Mouse (Mus musculus): Measurements from ENCODE around the gene Fen1.

Gene Fen1

DNA sequence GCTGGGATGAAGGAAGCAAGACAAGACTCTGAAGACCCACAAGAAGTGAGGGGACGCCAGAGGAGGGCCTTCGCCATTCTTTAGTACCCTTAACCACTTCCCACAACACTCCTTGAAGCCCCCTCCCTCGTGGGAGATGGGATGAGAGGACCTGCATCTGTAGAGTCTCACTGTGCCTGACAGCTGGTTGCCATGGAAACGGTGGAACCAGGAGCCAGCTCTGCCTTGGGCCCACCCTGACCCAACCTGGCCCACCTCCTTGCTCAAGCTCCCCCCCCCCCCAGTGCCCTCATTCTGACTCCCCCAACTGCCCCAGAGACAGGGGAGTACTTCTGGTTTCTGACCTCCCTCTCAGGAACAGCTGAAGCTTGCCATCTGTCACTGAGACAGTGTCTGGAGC, 17.6 kb upstream of the Fen1 start:
- in situ Hi-C loops (cut with MboI; ENCODE audit: low pct_unique_long_range_greater_than_20kb in 1 of 2, low sequenced_read_pairs in 2 of 2, unreplicated experiment in 1 of 2) = no loop called here

DNA sequence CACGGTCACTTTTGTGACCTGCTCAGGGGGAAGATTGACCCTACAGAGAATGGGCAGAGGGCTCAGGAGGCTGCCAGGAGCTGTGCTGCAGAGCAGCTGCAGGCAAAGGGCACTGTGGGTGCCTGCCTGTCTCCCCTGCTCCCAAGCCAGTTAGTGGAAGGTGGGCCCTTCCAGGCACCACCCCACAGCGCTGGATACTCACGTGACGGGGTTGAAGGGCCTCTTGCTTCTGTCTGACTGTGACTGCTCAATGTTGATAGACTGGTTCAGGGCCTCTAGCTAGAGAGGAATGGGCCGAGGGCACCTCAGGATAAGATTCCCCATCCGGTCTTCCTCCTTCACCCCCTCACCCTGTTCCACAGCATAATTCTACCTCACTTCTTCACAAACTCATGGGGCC, 15.6 kb upstream of the Fen1 start:
- in situ Hi-C loops (cut with MboI; ENCODE audit: low pct_unique_long_range_greater_than_20kb in 1 of 2, low sequenced_read_pairs in 2 of 2, unreplicated experiment in 1 of 2) = no loop called here

DNA sequence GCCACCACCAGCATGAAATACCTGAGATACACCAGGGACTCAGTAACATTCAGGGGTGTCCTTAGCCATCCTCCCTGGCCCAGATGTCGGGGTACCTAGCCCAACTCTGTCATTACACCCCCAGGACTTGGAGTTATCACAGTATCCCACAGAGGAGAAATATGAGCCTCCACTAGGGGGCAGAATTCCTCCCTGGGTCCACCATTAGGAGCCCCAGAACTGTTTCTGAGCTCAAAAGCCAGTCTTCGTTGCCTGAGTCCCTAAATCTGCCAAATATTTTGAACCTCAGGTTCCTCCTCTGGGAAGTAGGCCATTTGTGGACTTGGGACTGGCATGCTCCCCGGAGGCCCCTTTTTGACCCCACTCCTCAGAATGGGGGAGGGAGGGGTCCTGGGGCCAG, 15.1 kb upstream of the Fen1 start:
- in situ Hi-C loops (cut with MboI; ENCODE audit: low pct_unique_long_range_greater_than_20kb in 1 of 2, low sequenced_read_pairs in 2 of 2, unreplicated experiment in 1 of 2) = no loop called here

GRCm38 (mm10) chr19:10216101-10216500, 12.1 kb upstream of the Fen1 start:
- in situ Hi-C loops (cut with MboI; ENCODE audit: low pct_unique_long_range_greater_than_20kb in 1 of 2, low sequenced_read_pairs in 2 of 2, unreplicated experiment in 1 of 2) = no loop called here

DNA sequence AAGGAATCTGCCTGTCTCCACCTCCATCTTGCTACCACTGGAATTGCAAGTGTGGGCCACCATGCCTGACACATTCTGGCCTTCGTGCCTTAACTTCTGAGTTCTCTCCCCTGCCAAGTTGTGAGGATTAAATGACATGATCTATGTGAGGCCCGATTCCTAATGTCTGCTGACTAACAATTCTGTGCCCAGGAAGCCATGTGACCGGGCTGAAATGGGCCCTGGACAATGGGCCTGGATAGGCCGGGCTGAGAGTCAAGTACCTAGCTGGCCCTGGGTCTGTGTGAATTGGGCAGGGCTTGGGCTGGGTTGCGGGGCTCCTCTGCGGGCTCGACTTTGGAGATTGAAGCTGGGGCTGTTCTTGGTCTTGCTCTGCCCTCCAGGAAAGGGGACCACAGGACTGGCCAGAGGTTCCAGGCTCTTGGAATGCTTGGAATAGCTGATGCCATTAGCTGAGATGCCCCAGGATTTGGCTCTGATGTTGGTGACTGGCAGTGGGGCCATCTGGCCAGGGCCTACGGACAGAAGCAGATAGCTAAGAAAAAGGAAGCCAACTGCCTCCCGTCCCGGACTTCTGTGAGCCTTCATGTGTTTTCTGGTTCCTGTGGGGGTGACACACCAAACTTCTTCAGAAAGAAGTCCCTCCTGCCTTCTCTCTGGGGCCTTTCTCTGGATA, 10.0 kb upstream of the Fen1 start:
- in situ Hi-C loops (cut with MboI; ENCODE audit: low pct_unique_long_range_greater_than_20kb in 1 of 2, low sequenced_read_pairs in 2 of 2, unreplicated experiment in 1 of 2) = no loop called here

DNA sequence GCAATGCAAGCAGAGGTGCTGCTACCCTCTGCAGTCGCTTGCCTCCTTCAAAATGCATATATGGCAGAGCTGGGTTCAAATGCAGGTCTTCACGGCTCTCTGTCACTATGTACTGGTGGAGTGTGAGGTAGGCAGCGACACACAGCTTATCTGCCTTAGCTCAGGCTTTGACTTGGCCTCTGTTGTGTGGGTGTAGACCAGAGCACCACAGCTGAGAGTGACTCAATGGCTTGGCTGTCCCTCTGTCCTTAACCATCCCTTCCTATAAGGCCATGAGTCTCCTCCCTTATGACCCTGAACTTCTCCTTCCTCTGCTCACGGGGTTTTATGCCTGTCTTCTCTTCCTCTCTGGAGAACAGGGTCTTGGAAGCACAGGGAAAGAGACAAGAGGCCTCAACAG, 6.9 kb upstream of the Fen1 start:
- in situ Hi-C loops (cut with MboI; ENCODE audit: low pct_unique_long_range_greater_than_20kb in 1 of 2, low sequenced_read_pairs in 2 of 2, unreplicated experiment in 1 of 2) = no loop called here

- in situ Hi-C loops (cut with MboI; ENCODE audit: low pct_unique_long_range_greater_than_20kb in 1 of 2, low sequenced_read_pairs in 2 of 2, unreplicated experiment in 1 of 2) = no loop called here
Measured at GRCm38 (mm10) chr19:10208851-10209250, 4.9 kb upstream of the Fen1 start.

GRCm38 (mm10) chr19:10205051-10205450, 1.1 kb upstream of the Fen1 start:
- in situ Hi-C loops (cut with MboI; ENCODE audit: low pct_unique_long_range_greater_than_20kb in 1 of 2, low sequenced_read_pairs in 2 of 2, unreplicated experiment in 1 of 2) = no loop called here

DNA sequence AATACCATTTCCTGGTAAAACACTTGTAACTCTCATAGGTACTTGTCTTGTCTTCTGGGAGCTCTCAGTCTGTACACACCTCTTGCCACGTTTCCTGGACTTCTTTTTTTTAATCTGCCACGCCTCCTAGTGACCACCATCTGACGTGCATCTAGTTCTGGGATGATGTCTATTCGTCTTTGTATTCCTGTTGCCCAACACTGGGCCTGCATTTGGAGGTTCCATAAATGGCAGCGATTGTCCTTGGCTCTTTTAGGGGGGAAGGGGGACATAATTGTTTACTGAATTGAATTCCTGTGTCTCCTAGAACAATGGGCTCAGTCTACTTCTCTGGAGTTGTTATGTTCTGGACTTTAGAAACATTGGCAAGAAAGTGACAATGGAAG, 640 bp upstream of the Fen1 start:
- in situ Hi-C loops (cut with MboI; ENCODE audit: low pct_unique_long_range_greater_than_20kb in 1 of 2, low sequenced_read_pairs in 2 of 2, unreplicated experiment in 1 of 2) = no loop called here

GRCm38 (mm10) chr19:10203146-10203847, 672 bp downstream of the Fen1 start:
- in situ Hi-C loops (cut with MboI; ENCODE audit: low pct_unique_long_range_greater_than_20kb in 1 of 2, low sequenced_read_pairs in 2 of 2, unreplicated experiment in 1 of 2) = no loop called here

- in situ Hi-C loops (cut with MboI; ENCODE audit: low pct_unique_long_range_greater_than_20kb in 1 of 2, low sequenced_read_pairs in 2 of 2, unreplicated experiment in 1 of 2) = loop anchor here in 1 of 2 experiments (10.0 kb wide), 1 partner anchor 124 kb away; no protein-coding TSS in a partner anchor
Measured at GRCm38 (mm10) chr19:10198723-10199122, 5.2 kb downstream of the Fen1 start.

GRCm38 (mm10) chr19:10198286-10198685, 5.7 kb downstream of the Fen1 start:
- in situ Hi-C loops (cut with MboI; ENCODE audit: low pct_unique_long_range_greater_than_20kb in 1 of 2, low sequenced_read_pairs in 2 of 2, unreplicated experiment in 1 of 2) = loop anchor here in 1 of 2 experiments (10.0 kb wide), 1 partner anchor 123 kb away; no protein-coding TSS in a partner anchor

DNA sequence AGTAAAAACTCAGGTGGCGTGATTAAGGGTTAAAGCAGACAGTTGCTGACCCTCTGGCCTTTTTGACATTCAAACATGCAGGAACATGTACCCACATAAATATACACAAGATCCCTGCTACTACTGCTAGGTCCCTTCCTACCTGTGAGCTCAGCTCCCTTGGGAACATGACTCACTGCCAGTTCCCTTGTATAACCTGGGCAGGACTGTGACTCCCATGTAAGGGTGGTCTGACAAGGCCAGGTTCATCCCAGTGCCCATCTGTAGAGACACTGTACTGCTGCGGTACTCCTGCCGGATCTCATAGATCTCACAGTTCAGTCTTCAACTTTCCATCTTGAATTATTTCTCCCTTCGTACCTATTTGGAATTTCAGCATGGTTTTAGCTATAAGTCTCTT, 6.8 kb downstream of the Fen1 start:
- in situ Hi-C loops (cut with MboI; ENCODE audit: low pct_unique_long_range_greater_than_20kb in 1 of 2, low sequenced_read_pairs in 2 of 2, unreplicated experiment in 1 of 2) = loop anchor here in 1 of 2 experiments (10.0 kb wide), 1 partner anchor 122 kb away; no protein-coding TSS in a partner anchor

- in situ Hi-C loops (cut with MboI; ENCODE audit: low pct_unique_long_range_greater_than_20kb in 1 of 2, low sequenced_read_pairs in 2 of 2, unreplicated experiment in 1 of 2) = loop anchor here in 1 of 2 experiments (10.0 kb wide), 1 partner anchor 120 kb away; no protein-coding TSS in a partner anchor
Measured at GRCm38 (mm10) chr19:10195252-10195651, 8.7 kb downstream of the Fen1 start.

DNA sequence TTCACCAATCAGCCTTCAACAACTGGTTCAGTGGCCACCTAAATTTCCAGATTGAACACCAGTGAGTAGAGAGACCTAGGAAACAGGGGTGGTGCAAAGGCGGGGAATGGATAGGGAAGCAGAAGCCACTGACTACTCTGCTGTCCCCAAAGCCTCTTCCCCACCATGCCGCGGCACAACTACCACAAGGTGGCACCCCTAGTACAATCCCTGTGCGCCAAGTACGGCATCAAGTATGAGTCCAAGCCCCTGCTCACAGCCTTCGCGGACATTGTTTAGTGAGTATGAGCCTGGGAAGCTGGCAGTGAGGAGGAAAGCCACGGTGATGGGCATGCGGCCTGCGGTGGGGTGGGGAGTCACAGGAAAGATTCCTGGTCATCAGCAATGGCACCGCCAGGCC, 9.6 kb downstream of the Fen1 start:
- in situ Hi-C loops (cut with MboI; ENCODE audit: low pct_unique_long_range_greater_than_20kb in 1 of 2, low sequenced_read_pairs in 2 of 2, unreplicated experiment in 1 of 2) = loop anchor here in 1 of 2 experiments (10.0 kb wide), 1 partner anchor 120 kb away; no protein-coding TSS in a partner anchor

DNA sequence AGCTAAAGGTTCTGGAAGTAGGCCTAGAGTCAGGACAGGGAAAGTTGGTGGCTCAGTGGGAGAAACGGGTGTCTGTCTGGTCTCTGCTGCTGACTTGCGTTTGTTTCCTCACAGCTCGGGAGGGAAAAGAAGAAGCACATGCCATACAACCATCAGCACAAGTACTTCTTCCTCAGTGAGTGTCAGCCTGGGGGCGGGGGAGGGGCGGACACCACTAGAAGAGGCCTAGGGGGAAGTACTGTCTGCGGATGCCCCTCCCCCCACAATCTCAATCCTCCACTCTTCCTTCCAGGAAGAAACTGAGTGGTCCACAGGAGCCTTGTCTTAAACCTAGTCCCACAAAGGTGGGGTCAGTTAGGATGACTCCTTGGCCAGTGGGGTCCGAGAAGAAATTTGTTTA, 12.6 kb downstream of the Fen1 start:
- in situ Hi-C loops (cut with MboI; ENCODE audit: low pct_unique_long_range_greater_than_20kb in 1 of 2, low sequenced_read_pairs in 2 of 2, unreplicated experiment in 1 of 2) = loop anchor here in 1 of 2 experiments (10.0 kb wide), 1 partner anchor 117 kb away; no protein-coding TSS in a partner anchor

DNA sequence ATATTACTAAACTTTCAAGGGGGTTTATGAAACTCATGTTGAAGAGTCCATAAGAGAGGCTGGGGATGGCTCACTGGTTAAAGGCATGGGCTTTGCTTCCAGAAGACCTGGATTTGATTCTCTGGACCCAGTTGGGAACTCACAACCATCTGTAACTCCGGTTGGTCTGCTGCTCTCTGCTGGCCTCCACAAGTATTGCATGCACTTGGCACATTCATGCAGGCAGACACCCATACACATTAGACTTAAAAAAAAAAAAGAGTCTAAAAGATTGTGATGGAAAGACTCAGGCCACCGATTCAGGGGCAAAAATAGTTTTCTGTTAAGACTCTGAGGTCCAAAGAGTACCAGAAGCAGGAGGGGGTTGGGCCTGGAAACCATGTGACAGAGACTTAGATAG, 13.2 kb downstream of the Fen1 start:
- in situ Hi-C loops (cut with MboI; ENCODE audit: low pct_unique_long_range_greater_than_20kb in 1 of 2, low sequenced_read_pairs in 2 of 2, unreplicated experiment in 1 of 2) = loop anchor here in 1 of 2 experiments (10.0 kb wide), 1 partner anchor 116 kb away; no protein-coding TSS in a partner anchor

DNA sequence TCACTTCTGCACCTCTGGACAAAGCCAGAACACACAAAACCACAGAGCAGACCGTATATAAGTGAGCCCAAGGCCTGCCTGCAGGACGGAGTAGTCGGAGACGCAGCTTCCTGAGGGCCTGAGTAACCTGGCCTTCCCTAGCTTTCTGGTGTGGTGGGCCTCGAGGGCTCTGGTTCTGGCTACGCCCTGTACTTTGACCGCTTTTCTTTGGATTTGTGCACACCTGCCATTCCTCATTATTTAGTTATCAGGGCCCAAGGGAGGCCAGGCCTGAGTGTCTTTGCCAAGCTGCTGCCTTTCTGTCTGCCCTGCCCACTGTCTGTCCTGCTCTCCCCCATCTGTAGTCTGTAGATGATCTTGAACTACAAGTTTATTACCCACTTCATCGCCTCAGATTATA, 14.0 kb downstream of the Fen1 start:
- in situ Hi-C loops (cut with MboI; ENCODE audit: low pct_unique_long_range_greater_than_20kb in 1 of 2, low sequenced_read_pairs in 2 of 2, unreplicated experiment in 1 of 2) = loop anchor here in 1 of 2 experiments (10.0 kb wide), 1 partner anchor 115 kb away; no protein-coding TSS in a partner anchor

DNA sequence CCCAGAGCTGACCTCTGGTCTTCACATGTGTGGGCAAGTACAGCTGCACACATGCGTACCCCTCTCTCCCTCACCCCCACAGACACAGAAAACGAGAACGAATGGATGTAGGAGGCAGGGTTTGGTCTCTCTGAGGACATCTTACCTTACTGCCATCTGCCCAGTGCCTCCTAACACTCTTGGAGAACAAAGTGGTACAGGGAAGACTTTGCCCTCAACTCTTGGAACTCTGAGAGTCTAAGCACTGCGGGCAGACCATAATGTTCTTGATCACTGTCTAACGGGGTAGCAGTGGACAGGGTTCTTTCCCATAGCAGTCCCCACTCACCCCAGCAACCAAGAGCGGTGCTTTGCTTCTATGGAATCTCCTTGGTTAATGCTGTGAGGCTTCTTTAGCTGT, 14.9 kb downstream of the Fen1 start:
- in situ Hi-C loops (cut with MboI; ENCODE audit: low pct_unique_long_range_greater_than_20kb in 1 of 2, low sequenced_read_pairs in 2 of 2, unreplicated experiment in 1 of 2) = no loop called here

All from mouse embryonic stem cell (cell line).